Mouse (Mus musculus) gonadal fat pad, adult 2 months (tissue): ENCODE measurements around the gene Srpk2. TPM values are rescaled to one million over a fixed set of nuclear protein-coding genes. Genes with fewer than 3 reads are reported as not detected.
"Not testable (repeated sequence)": the region's sequence is repeated elsewhere in the genome, so short reads cannot be mapped to it uniquely, and the experiment has no call there.

Experiments
- DNase-seq: peaks from one replicate; pipeline ENCODE4 v3.0.0-alpha.2; 2012; ENCODE audit warnings: low read depth
- polyA plus RNA-seq: library from polyadenylated mRNA; depleted of rRNA; stranded (reverse); fragments of >200 nt; gene quantifications from 2 replicates; pipeline ENCODE4 v1.2.3, GENCODE M21; 2012; rRNA removed

The Srpk2 gene
- 12.6 and 12.9 TPM in 2 replicates for polyA plus RNA-seq

- no peak for DNase-seq
Measured at GRCm38 (mm10) chr5:23684517-23684916, at the start of gene Srpk2. TSS of gene Srpk2 (minus strand) at chr5:23684617.

- DNase-seq, result no peak
Measured at GRCm38 (mm10) chr5:23721956-23722355, 37.5 kb upstream of the Srpk2 start.

GRCm38 (mm10) chr5:23718881-23719328, 34.5 kb upstream of the Srpk2 start:
- no peak for DNase-seq

- DNase-seq, result no peak
Measured at GRCm38 (mm10) chr5:23718182-23718534, 33.7 kb upstream of the Srpk2 start.

GRCm38 (mm10) chr5:23717469-23718181, 33.2 kb upstream of the Srpk2 start:
- DNase-seq, result no peak

GRCm38 (mm10) chr5:23713401-23714335, 29.3 kb upstream of the Srpk2 start:
- DNase-seq, result no peak

GRCm38 (mm10) chr5:23712130-23713001, 27.9 kb upstream of the Srpk2 start:
- DNase-seq, result peak; percentile 2

DNA sequence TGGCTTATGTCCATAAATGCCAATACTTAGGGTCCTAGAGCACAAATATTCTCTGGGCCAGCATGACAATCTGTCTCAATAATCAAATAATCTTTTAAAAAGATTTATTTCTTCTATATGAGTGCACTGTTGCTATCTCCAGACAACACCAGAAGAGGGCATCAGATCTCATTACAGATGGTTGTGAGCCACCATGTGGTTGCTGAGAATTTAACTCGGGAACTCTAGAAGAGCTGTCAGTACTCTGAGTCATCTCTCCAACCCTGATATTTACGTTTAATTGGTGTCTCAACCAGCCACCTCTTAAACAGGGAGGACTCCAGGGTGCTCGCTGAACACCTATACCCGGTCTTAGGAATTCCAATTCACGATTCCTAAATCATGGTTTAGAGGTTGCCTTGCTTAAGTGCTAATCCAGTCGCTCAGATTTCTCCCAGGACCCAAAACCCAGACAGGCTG, 27.3 kb upstream of the Srpk2 start:
- peak; percentile 9 for DNase-seq

DNA sequence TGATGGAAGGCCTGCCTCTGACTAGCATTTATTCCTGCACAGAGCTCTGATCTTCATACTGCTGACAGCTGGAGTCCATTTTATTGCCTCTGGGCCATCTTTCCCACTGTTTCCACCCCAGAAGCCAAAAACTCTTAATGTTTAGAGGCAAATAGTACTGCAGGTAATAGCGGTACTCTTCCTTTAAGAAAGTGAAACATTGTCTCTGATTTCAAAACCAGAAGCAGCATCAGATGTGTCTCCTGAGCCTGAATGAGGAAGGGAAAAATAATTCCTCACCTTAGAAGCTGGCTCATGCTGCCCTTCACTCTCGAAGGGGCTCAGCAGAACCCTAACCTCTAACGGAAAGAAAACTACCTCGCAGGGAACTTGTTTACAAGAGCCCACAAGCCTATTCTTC, 26.8 kb upstream of the Srpk2 start:
- no peak for DNase-seq

DNA sequence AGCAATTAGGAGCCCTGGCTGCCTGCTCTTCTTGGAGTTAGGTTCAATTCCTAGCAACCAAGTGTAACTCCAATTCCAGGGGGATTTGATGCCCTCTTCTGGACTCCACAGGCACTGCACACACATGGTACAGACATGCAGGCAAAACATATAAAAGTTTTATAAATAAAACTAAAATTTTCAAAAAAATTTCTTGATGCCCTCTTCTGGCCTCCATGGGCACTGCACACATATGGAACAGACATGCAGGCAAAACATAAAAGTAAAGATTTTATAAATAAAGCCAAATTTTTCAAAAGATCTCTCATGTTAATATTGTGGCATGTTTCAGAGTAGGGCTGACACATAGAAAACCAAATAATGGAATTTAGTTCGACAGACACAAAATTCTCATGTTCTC, 25.2 kb upstream of the Srpk2 start:
- DNase-seq, result no peak

DNA sequence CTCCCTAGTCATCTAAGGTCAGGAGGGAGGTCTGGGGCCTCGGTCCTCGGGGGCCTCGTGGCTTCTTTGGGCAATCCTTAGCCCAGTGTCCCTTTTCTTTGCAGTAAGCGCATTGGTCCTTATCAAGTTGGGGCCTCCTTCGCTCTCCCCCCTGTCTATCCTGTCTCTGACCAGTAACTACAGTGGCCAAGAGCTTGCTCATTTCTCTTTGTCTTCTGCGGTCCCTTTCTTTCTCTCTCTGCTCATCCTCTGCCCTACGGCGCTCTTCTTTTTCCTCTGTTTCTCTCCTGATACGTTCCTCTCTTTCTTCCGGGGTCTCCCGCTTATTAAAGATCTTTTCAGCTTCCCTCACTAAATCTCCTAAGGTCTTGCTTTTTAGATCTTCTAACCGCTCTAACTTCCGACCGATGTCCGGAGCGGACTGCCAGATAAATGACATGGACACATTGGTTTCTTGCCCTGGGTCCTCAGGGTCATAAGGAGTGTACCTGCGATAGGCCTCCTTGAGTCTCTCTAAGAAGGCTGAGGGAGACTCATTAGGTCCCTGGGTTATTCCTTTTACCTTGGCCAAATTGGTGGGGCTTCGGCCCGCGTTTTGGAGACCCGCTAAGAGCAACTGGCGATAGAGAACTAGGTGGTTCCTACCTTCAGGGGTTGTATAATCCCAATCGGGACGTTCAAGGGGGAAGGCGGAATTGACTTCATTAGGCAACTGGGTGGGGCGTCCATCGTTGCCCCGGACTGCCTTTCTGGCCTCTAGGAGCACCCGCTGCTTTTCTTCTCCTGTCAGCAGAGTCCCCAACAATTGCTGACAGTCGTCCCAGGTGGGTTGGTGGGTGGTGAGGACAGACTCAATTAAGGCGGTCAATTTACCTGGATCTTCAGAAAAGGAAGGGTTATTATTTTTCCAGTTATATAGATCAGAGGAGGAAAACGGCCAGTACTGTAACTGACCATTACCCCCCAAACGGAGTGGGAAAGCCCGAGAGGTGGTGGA, 22.5 kb upstream of the Srpk2 start:
- not testable (repeated sequence) for DNase-seq

DNA sequence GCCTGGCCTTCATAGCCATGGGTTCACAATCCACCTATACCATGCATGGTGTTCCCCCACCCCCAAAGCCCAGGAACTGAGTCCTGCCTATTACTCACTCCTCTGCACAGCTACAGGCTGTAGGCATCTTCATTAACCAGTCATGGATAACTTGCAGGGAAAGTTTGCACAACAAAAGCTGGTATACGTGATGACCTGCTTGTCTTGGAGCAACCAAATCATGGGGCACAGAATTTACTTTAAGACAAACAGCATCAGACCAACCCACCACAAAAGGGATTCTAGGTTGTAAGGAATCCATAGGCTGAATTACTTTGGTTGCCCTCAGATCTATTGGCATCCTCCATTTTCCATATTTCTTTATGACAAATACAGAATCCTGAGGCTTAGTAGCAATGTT, 13.0 kb upstream of the Srpk2 start:
- DNase-seq, result no peak

GRCm38 (mm10) chr5:23683431-23683830, 986 bp downstream of the Srpk2 start:
- DNase-seq, result no peak

DNA sequence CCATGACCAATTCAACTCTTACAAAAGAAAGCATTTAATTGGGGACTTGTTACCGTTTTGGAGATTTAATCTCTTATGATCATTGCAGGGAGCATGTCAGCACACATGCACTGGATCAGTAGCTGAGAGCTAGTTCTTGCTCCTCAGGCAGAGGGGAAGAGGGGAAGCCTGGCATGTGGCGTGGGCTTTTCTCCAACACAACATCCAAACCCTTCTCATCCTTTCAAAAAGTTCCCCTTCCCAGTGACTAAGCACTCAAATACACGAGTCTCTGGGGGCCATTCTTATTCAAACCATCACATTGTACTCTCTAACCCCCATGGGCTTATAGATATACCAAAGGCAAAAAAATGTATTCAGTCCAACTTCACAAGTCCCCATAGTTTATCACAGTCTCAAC, 5.4 kb downstream of the Srpk2 start:
- no peak for DNase-seq

- DNase-seq, result no peak
Measured at GRCm38 (mm10) chr5:23677883-23678282, 6.5 kb downstream of the Srpk2 start.

DNA sequence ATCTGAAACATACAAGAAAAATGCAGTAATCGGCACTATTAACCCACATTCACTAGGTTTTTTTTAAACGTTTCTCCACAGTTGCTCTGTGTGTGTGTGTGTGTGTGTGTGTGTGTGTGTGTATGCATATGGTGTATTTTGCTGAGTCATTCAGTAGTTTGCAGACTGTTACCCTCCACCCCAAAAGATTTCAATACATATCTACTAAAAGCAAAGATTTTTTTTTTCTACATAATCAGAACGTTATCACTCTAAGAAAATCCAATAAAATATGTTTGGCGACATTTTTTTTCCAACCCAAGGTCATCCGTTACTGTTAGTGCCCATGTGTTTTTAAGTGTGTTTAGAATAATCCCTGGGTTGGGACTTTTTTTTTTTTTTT, 7.4 kb downstream of the Srpk2 start:
- DNase-seq, result no peak

GRCm38 (mm10) chr5:23676156-23677071, 8.0 kb downstream of the Srpk2 start:
- no peak for DNase-seq

GRCm38 (mm10) chr5:23675499-23676155, 8.8 kb downstream of the Srpk2 start:
- no peak for DNase-seq
